Mouse (Mus musculus) midbrain, embryonic 16.5 days (tissue): Measurements from ENCODE around the gene Gm38431. TPM values are rescaled to one million over a fixed set of nuclear protein-coding genes. Genes with fewer than 3 reads are reported as not detected.

Experiments used
- ATAC-seq: fragments of 200-750 bp; cut with Nextera tagmentation; 2 replicates; pipeline ENCODE4 v1.8.0; 2017; ENCODE audit warnings: moderate TSS enrichment
- H3K27ac ChIP-seq: fragments of 300-500 bp; sonication (generic); 2 replicates; pipeline ENCODE4 v1.5.1; 2014; ENCODE audit warnings: mild to moderate bottlenecking, low read length, mixed read lengths
- H3K27me3 ChIP-seq: fragments of 300-500 bp; sonication (generic); 2 replicates; pipeline ENCODE4 v1.6.1; 2014; ENCODE audit warnings: low read depth, low read length, mixed read lengths; ENCODE audit not compliant: control insufficient read depth, insufficient read depth
- H3K36me3 ChIP-seq: fragments of 300-500 bp; sonication (generic); 2 replicates; pipeline ENCODE4 v1.6.1; 2014; ENCODE audit warnings: mild to moderate bottlenecking, low read length, moderate library complexity, mixed read lengths; ENCODE audit not compliant: control insufficient read depth, insufficient read depth
- H3K4me1 ChIP-seq: fragments of 300-500 bp; sonication (generic); 2 replicates; pipeline ENCODE4 v1.6.1; 2014; ENCODE audit warnings: mild to moderate bottlenecking, low read length, mixed read lengths; ENCODE audit not compliant: control insufficient read depth, insufficient read depth
- H3K4me2 ChIP-seq: fragments of 300-500 bp; sonication (generic); 2 replicates; pipeline ENCODE4 v1.6.1; 2014; ENCODE audit warnings: mild to moderate bottlenecking, low read length, mixed read lengths
- H3K4me3 ChIP-seq: fragments of 300-500 bp; sonication (generic); 2 replicates; pipeline ENCODE4 v1.5.1; 2014; ENCODE audit warnings: low read depth, mild to moderate bottlenecking, low read length, moderate library complexity, mixed read lengths
- H3K9ac ChIP-seq: fragments of 300-500 bp; sonication (generic); 2 replicates; pipeline ENCODE4 v1.6.1; 2014; ENCODE audit warnings: low read depth, low read length, mixed read lengths
- H3K9me3 ChIP-seq: fragments of 300-500 bp; sonication (generic); replicated peaks from 2 replicates; pipeline ENCODE4 v1.6.1; 2014; ENCODE audit warnings: mild to moderate bottlenecking, low read length, mixed read lengths; ENCODE audit not compliant: control insufficient read depth, poor library complexity, severe bottlenecking
- WGBS: fragments of 180-500 bp; shearing (Covaris S2); extraction: QIAGEN DNeasy Blood & Tissue Kit; methylation state at CpG from one replicate; pipeline ENCODE4 v1.1.7; 2014; 5-methylcytosine and 5-hydroxymethylcytosine counted together
- polyA plus RNA-seq: library from polyadenylated mRNA; unstranded; fragments of >200 nt; fragmentation: Nextera tagmentation; extraction: Ambion mirVana; gene quantifications from 2 replicates; pipeline ENCODE4 v1.2.1, GENCODE M21; 2015

Gene Gm38431
- polyA plus RNA-seq, 1 experiment from 2014 or later: 1.9 TPM

- H3K27me3 ChIP-seq: peaks cover 52% of the 10 kb centered on the region
- H3K36me3 ChIP-seq: no peaks in the 10 kb centered on the region
- H3K4me2 ChIP-seq: no peak overlapping the region
- 19% methylated on average over 22 of the region's 22 CpGs for WGBS
- H3K9ac ChIP-seq: no peak overlapping the region
- H3K4me3 ChIP-seq: peak overlapping the region; percentile 54
- H3K27ac ChIP-seq: no peak overlapping the region
- H3K9me3 ChIP-seq: no peaks in the 10 kb centered on the region
- peaks cover 33% of the 10 kb centered on the region for H3K4me1 ChIP-seq
- no peak for ATAC-seq
Observed at GRCm38 (mm10) chr9:21030055-21030600, 61.7 kb downstream of the Gm38431 start.

- no peak for ATAC-seq
- Histone ChIP-seq H3K4me1 (peaks cover 31% of the 10 kb centered on the region), H3K4me2 (peak within 1 kb of the TSS; percentile 42), H3K27ac (no peak within 1 kb of the TSS), H3K9me3 (no peaks in the 10 kb centered on the region), H3K4me3 (peak within 1 kb of the TSS; percentile 17; the same call in 1 of the 2 replicates), H3K9ac (no peak within 1 kb of the TSS), H3K36me3 (no peaks in the 10 kb centered on the region), H3K27me3 (peaks cover 46% of the 10 kb centered on the region)
- WGBS: 3% methylated on average over 37 of the region's 37 CpGs
Observed at GRCm38 (mm10) chr9:21029291-21030054, 62.3 kb downstream of the Gm38431 start, which contains the start of gene Icam4. Gene Icam4, plus strand, starts transcription at chr9:21029373.

- H3K9me3 ChIP-seq: no peaks in the 10 kb centered on the region
- H3K4me1 ChIP-seq: peaks cover 30% of the 10 kb centered on the region
- H3K9ac ChIP-seq: no peak overlapping the region
- no peak overlapping the region for H3K27ac ChIP-seq
- 72% methylated on average over 6 of the region's 6 CpGs for WGBS
- no peak overlapping the region for H3K4me3 ChIP-seq
- no peak overlapping the region for H3K4me2 ChIP-seq
- H3K36me3 ChIP-seq: no peaks in the 10 kb centered on the region
- peaks cover 40% of the 10 kb centered on the region for H3K27me3 ChIP-seq
- ATAC-seq: no peak
Observed at GRCm38 (mm10) chr9:21028560-21029110, 63.2 kb downstream of the Gm38431 start.

- WGBS: 52% methylated on average over 8 of the region's 8 CpGs
- H3K36me3 ChIP-seq: no peaks in the 10 kb centered on the region
- H3K27me3 ChIP-seq: peaks cover 32% of the 10 kb centered on the region
Observed at GRCm38 (mm10) chr9:21027774-21028290, 64.0 kb downstream of the Gm38431 start.

GRCm38 (mm10) chr9:21026849-21027248 lies 64.9 kb downstream of the Gm38431 start:
- Histone ChIP-seq H3K27me3 (peaks cover 24% of the 10 kb centered on the region), H3K27ac (no peak overlapping the region), H3K36me3 (no peaks in the 10 kb centered on the region), H3K9ac (no peak overlapping the region), H3K4me3 (no peak overlapping the region), H3K4me2 (no peak overlapping the region), H3K4me1 (peaks cover 12% of the 10 kb centered on the region), H3K9me3 (no peaks in the 10 kb centered on the region)
- 83% methylated on average over 12 of the region's 12 CpGs for WGBS
- ATAC-seq: no peak

More at GRCm38 (mm10) chr9:21027774-21028290, 64.0 kb downstream of the Gm38431 start:
- Histone ChIP-seq H3K9ac (no peak overlapping the region), H3K4me1 (peaks cover 22% of the 10 kb centered on the region), H3K4me3 (no peak overlapping the region), H3K4me2 (no peak overlapping the region), H3K9me3 (no peaks in the 10 kb centered on the region), H3K27ac (no peak overlapping the region)
- no peak for ATAC-seq

GRCm38 (mm10) chr9:21025258-21025810 lies 66.5 kb downstream of the Gm38431 start:
- WGBS: 75% methylated on average over 19 of the region's 19 CpGs

GRCm38 (mm10) chr9:21022726-21023125 lies 69.1 kb downstream of the Gm38431 start:
- H3K4me2 ChIP-seq: no peak overlapping the region
- WGBS: 72% methylated on average over 1 of the region's 1 CpGs
- no peaks in the 10 kb centered on the region for H3K36me3 ChIP-seq
- no peak overlapping the region for H3K9ac ChIP-seq
- H3K4me1 ChIP-seq: no peaks in the 10 kb centered on the region
- H3K9me3 ChIP-seq: no peaks in the 10 kb centered on the region
- ATAC-seq: no peak
- peaks cover 12% of the 10 kb centered on the region; the same call in 1 of the 2 replicates for H3K27me3 ChIP-seq
- H3K27ac ChIP-seq: no peak overlapping the region
- no peak overlapping the region for H3K4me3 ChIP-seq

More at GRCm38 (mm10) chr9:21025258-21025810, 66.5 kb downstream of the Gm38431 start:
- Histone ChIP-seq H3K27me3 (peaks cover 23% of the 10 kb centered on the region), H3K4me1 (0 out of 2 replicates have a peak, but pooled peaks cover 4% of the 10 kb centered on the region), H3K36me3 (no peaks in the 10 kb centered on the region), H3K4me3 (no peak overlapping the region), H3K9ac (no peak overlapping the region), H3K9me3 (no peaks in the 10 kb centered on the region), H3K4me2 (no peak overlapping the region), H3K27ac (no peak overlapping the region)
- no peak for ATAC-seq

- Histone ChIP-seq H3K4me3 (no peak overlapping the region), H3K4me2 (no peak overlapping the region), H3K4me1 (no peaks in the 10 kb centered on the region), H3K9ac (no peak overlapping the region), H3K9me3 (no peaks in the 10 kb centered on the region), H3K27me3 (peaks cover 16% of the 10 kb centered on the region), H3K27ac (no peak overlapping the region), H3K36me3 (no peaks in the 10 kb centered on the region)
- no peak for ATAC-seq
- 67% methylated on average over 6 of the region's 6 CpGs for WGBS
Observed at GRCm38 (mm10) chr9:21022288-21022687, 69.5 kb downstream of the Gm38431 start.
